Mouse (Mus musculus) right cerebral cortex, postnatal 14 days (tissue): ENCODE measurements at regions not wholly inside any gene's neighbourhood (a gene's known extent, or its start where the extent isn't known, plus 50 kb on each side); places are given as distances from the start of the nearest gene placed in this dataset.
"Not testable (repeated sequence)": the region's sequence is repeated elsewhere in the genome, so short reads cannot be mapped to it uniquely, and the experiment has no call there.

Experiments
- DNase-seq: peaks from one replicate; pipeline ENCODE4 v3.0.0; 2022

DNA sequence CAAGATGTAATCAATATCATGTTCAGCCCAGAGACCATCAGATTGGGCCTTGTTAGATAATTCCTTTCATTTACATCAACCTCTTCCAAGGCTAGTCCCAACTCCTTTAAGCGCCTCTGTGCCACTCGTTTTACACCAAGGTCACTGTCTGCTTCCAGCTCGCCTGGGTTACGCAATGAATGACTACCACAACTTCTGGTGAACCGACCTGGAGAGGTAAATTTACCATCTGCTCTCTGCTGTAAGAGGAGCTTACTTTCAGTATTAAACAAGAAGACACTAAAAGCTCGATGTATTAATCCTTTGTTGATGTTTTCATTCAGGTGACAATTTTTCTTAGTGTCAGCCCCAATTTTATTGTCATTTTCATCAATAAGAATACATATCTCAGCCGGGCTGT is 51.7 kb upstream of the Fam174b start:
- DNase-seq, result no peak

DNA sequence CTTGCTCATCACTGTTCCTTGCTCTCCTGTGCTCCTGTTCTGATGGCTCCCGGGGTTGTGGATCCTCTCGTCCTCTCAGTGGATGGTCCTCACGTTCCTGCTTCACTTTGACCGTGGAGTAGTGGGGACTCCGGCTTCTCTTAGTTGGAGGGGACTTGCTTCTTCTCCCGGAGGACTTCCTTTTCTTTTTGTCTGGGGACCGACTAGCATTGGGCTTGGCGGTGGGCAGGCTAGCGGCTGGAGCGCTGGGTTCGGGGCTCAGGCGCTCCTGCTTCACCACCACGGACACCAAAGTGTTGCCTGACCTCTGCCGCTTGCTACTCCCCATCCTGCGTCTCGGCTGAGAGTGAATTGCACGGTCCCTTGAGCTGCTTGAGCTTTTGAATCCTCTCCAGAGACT is 53.9 kb upstream of the Fam174b start:
- not testable (repeated sequence) for DNase-seq

DNA sequence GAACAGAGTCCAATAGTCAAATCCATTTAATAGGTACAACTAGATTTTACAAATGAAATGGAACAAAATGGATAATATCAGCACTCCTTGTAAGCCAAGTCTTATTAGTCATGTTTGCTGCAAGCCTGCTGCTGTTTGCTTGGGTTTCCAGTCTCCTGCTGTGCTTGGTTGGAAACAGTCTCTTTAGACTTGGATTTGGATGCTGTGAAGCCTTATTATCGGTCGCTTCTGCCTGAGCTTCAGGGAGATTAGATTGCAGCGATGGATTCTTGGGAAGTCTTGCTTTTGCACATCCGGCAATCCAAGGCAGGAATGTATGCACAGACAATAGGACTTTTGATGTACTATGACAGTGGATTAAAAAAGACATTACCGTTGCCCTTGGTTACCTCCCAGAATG is 57.3 kb upstream of the Fam174b start:
- no peak for DNase-seq

DNA sequence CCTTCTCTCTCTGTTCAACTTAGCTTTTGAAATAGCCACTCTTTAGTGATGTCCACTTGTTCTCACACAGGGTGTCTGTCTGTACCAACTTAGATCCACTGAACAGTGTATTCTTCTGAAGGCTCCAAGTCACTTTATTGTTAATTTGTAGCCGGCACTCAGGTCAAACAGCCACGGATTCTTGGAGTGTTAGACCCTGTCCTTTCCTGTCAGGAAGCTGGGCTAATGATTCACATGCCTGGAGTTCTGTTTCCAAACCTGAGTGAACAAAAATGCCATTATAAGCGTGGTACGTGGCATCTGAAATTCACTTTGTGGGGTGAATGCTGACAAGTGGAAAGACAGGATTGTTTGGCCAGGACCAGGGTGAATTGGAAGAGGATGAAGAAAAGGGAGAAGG is 69.5 kb upstream of the Fam174b start:
- no peak for DNase-seq

DNA sequence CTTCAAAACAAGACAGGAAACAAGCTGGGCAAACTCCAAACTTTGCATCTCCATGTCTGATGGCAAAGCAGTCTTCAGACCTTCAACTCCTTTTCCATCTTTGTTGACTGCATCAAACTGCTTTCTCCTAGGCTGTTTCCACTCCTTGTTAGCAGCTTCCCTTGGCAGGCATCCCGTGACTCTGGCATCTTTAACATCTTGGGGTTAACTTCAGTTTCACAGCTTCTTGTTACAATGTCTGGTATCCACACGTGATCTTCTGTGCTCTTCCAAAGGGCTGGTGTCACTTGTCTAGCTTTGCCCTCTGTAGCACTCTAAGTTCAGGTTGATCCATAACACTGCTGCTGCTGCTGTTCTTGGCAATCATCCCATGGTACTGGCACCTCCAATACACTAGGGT is 71.3 kb upstream of the Fam174b start:
- no peak for DNase-seq

DNA sequence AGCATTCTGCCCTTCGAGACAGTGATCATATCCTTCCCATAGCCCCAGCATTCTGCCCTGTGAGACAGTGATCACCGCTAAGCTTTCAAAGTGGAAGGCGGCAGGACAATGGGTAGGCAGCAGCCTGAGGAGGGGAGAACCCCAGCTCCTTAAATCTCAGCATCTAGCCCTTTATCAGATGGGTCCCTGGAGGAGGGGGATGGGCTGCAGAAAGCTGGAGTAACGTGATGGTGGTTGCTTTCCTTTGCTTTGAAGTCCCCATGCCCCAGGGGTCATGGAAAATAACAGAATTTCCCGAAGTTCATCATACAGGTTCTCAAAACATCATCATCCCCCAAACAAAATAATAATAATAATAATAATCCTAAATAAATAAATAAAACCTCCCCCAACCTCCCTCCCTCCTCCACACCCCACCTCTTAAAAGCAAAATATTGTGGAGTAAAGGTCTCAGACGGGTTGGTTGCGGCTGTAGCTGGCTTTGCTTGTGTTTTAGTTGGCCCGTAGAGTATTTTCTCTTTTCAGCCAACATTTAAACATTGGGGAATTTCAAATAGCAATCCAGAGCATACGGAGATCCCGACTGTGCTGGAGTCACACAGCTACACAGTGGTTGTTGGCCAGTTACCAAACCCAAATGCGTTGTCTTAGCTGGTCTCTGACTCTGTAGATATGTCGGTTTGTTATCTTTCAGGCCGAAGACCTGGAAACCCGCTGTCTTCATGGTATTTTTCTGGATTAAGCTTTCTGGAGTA is 73.0 kb upstream of the Fam174b start:
- DNase-seq, result no peak

DNA sequence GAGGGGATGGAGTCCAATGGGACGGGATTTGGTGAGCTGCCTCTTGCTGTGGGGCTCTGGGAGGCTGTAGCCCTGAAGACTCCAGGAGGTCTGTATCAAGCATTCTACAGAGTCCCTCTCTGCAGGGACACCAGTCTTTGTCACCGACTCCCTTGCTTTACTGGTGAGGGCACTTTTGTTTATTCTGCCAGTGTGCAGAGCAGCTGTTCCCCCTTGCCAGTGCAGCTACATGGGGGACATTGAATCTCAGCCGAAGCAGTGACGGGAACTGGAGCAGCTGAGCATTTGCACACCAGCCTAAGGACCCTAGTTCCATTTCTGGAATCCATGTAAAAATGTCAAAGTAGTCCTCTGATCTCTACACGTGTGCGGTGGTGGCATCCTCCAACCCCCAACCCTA is 75.1 kb upstream of the Fam174b start:
- DNase-seq, result no peak

DNA sequence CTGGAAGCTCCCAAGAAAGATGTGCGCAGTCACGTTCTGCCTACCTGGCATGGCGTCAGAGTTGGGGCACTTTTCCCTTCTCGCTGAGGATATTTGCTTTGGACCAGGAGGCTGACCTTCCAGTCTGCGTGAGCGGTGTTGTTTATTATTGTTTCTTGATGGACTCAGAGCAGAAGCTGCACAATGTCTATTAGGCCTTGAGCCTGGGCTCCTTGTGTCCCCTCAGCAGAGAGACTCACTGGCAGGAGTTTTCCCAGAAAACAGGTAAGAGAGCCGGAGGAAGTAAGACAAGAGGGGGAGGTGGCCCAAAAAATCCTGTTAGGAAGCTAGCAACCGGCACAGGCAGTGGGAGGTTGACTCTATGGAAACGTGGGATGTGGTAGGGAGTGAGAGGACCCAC is 77.6 kb upstream of the Fam174b start:
- DNase-seq, result no peak

DNA sequence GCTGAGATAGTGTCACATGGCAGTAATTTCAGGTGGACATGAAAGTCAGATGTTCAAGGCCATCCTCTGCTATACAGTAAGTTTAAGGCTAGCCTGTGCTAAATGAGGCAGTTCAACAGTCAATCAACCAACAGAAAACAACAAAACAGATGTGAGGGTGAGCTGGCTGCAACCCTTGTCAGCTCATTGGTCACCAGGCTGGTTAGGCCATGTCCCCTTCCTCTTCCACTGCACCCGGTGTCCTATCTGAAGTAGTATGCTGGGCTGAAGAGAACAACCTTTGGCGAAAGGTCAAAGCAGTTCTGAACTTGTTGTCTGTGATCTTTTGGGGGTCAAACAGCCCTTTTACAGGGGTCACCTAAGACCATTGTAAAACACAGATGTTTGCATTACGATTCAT is 78.2 kb upstream of the Fam174b start:
- DNase-seq, result no peak

DNA sequence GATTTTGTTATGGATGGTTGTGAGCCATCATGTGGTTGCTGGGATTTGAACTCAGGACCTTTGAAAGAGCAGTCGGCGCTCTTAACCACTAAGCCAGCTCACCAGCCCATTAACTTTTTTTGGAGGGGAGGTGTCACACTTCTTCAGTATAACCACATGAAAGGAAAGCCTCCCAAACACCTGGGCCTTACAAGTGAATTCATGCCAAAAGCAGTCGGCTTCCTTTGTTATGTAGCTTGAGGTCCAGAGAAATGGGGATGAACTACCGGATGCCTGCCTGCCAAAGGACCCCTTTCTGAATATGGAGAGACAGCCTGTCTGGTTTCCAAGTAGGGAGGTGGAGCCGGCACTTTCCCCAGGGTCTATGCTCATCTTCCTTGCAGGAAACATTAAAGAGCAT is 80.6 kb upstream of the Fam174b start:
- DNase-seq, result no peak

DNA sequence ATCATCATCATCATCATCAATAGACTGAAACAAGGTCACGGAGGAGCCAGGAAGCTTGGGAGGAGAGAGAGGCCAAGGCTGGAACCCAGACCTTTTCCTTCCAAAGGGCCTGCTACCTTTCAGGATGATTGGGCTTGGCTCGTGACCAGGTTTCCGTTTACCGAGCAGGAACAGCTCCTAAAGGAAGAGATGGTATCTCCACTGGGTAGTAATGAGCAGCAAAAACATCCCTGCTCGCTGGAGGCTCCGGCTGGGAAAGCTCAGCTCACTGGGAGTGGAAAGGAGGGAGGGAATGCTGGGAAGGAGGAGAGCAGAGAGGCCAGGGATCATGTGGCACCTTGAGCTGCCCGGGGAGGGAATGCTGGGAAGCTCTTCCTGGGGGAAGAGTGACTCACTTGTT is 82.8 kb upstream of the Fam174b start:
- DNase-seq, result no peak

DNA sequence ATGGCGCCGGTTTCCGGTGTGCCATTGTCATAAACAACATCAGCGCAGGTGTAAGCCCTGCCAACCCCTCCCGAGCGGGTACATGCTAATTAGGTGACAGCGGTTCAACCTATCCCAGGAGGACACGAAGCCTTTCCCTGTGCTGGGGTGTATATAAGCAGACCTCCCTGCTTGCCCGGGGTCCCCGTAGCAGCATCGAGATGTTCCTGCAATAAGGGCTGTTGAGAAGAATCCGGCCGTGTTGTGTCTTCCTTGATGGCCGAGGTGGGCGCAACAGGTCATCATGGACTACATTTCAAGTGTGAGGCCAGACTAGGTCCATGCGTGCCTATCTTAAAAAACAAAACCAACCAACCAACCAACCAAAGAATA is 83.7 kb upstream of the Fam174b start:
- not testable (repeated sequence) for DNase-seq

DNA sequence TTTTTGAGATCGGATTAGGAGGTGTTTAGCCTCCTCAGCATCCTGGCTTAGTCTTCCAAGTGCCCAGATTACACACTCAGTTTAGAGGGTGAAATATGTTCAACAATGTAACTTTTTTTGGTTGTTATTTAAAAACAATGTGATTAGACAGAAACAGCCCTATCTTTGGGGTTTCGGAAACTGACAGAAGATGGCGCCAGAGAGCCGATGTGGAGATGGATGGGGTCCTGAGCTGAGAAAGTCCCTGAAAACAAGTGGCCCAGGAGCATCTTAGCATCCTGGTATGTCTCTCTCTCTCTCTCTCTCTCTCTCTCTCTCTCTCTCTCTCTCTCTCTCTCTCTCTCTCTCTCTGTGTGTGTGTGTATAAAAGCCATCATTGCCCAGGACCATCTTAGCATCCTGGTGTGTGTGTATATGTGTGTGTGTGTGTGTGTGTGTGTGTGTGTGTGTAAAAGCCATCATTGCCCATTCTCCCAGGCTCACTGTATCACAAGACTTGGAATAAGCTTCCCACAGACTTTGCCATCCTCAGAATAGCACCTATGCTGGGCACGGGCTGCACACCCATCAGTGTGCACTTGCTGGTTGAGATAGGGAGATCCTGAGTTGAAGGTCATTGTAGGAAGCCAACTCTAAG is 84.2 kb upstream of the Fam174b start:
- peak; percentile 72 for DNase-seq

DNA sequence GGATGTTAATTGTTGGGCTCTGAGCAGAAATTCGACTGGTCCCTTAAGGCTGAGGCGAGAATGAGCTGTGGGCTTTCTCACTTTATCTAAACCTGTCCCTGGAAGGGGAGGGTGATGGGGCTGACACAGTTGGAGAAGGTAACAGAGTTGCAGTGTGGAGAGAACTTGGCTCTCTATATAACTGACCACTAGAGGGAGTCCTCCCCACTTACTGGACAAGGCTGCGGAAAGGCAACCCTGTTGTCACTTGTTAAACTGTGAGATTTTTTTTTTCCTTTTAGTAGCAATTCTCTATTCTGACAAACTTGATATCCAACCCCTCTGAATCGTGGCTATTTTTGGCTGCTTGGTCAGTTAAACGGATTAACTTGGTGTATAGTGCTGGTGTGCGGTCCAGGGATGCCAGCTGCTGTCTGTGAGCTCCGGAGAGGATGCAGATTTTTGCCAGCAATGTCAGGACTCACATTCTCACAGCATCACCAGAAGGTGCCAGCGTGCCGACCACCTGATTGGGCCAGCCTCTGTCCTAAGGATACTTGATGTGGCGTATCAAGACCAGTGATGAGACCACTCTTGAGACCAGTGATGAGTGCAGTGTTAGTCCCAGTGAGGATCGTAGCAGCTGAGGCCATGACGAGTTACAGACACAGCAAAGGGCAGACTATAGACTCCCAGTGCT is 85.8 kb upstream of the Fam174b start:
- no peak for DNase-seq

DNA sequence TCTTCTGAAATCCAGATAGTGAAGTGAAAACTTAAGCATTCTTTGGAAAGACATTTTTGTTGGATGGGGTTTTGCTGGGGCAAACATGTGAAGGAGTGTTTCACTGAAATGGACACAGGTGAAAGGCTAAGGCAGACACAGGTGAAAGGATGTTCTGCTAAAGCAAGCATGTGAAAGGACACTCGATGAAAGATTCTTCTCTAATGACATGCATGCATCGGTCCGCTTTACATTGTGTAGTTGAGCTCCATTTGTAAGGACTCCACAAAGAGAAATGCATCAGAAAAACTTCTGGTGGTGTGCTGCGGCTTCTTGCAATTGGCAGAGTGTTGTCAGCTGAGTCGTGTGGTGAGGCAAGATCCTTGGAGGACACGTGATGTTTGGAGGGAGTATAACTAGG is 89.2 kb upstream of the Fam174b start:
- DNase-seq, result no peak

DNA sequence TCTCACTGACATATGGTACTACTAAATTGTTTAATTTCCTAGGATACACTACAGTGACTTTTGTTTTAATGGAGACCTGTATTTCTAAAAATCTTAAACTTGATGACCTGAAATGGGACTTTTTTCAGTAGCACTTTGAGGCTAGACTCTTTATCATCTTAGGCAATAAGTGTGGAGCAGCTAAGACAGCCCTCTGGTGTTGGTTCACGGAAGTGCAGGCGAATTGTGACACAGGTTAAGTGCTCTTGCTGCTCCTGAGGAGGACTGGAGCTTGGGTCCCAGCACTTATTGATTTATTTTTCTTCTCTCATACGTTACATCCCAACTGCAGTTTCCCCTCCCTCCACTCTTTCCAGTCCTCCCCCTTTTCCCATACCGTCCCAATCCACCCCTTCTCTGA is 92.1 kb upstream of the Fam174b start:
- DNase-seq, result peak; percentile 82

DNA sequence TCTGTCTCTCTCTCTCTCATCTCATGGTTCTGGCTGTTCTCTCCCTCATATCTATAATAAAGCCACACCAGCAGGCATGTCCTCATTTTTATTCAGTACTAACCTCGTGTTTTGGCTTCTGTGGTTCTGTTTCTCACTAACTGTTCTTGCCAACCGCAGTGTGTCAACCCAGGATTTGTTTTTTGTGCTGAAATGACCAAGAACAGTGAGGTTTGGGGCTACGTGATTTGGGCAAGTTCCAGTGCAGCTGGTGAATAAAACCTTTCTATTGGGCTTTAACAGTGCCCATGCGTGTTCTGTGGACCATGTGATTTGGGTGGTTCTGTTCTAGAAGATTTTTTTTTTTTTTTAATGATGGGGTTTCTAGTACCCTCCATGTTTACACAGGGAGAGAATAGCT is 93.0 kb upstream of the Fam174b start:
- no peak for DNase-seq

DNA sequence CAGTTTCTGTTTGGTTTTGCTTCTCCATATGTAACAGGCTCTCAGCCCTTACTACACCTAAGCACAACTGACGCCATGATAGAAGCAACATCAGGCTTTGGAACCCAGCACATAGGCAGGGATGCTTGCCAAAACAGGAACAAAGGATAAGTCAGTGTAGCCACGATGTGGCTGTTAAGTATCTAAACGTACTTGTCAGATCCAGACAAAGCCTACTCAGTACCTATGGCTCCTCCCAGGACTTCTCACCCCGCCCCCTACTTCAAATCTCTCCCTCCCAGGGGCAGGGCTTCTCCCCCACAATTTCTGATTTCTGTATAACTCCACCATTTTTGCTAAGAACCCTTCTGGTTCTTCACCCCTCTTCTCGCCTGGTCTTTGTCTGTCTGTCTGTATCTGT is 93.4 kb upstream of the Fam174b start:
- no peak for DNase-seq

DNA sequence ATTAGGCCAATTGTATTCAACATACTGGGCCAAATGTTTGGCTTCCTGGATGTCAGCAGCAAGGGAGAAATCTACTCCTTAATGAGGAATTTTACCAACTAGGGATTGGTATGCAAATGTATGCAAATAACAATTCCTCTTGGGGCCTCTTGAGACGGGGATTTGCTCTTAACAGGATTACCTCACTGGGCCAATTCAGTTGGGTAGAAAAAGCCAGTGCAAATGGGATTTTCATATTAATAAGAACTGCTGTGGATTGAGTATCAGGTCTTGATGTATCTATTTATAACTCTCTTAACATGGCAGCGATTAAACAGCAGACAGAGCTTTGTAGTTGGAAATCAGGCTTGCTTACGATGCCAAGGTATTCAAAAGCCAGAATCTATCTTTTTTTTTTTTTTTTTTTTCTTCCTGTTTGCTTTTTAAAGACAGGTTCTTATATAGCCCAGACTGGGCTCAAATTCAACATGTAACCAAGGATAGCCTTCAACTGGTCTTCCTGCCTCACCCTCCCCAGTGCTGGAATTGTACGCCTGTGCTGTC is 95.7 kb upstream of the Fam174b start:
- no peak for DNase-seq

DNA sequence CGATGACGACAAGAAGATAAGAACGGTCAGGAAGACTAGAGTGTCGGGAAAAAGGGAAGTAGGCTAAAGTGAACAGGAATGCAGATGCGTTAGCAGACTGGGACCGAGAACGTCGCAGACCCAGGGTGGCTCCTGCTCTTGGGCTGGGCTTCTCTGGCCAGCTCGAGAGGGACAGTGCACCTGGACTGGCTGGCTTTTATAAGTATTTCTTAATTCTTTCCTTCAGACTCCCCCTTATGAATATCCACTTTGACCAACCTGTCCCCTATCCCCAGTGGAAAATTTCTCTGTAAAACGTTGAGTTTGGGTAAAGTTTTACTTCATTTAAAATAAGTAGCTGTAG is 96.1 kb upstream of the Fam174b start:
- no peak for DNase-seq

DNA sequence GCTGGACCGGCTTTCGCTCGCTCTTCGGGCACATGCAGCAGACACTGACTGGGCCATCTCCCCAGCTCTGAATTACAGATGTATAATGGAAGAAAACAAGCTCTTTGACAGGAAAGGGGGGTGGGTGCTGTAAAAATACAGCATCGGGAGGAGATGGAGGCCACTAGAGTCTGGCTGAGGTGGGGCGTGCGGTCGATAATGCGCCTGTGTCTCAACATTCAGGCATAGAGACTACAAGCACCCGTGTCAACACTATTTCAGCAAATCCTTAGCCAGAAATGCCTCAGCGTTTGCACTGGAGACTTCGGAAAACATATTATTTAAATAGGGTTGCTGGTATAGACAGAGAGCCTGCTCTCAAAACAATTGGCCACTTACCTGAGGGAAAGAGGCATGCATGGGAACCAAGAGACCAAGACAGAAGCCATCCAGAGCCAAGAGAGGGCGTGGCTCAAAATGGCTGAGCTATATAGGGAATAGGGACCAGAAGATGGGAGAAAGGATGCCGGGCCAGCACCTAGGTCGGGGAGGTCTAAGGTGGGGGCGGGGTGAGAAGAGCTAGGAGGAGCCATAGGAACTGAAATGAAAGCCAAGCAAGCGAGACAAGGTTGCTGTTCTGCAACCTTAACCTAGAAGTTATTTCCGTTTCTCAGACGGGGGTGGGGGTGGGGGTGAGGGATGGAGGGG is 96.7 kb upstream of the Fam174b start:
- DNase-seq, result no peak

DNA sequence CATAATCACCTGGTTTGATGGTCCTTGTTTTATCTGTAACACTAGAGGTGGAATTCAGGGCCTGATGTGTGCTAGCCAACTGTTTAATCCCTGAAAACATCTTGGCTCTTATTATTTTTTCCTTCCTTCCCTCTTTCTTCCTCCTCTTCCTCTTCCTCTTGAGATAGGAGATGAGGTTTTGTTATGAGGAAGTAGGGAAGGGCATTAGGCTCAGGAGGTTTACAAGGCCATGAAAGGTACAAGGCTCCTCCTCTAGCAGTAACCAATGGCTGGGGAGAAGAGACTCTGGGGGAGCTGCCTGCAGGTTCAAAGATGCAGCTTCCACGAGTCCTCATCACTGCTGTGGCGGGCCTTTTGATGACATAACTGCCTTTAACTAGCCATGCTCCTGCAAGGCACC is 98.6 kb upstream of the Chd2 start:
- DNase-seq, result no peak

DNA sequence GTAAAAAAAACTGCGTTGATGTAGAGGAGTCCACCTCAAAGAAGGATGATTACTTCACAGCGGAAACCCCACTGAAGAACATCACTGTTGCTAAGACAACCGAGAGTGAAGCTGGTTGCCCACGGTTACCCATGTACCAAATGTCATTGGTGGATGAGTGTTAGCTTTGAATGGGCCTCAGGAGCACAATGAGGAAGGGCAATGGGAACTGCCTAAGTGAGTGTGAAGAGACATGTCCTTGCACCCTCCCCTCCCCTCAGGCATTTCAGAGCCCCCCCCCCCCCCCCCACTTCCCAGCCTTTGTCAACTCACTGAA is 96.1 kb upstream of the Chd2 start:
- DNase-seq, result no peak
